Mouse (Mus musculus): Measurements from ENCODE around the gene Gbp9. TPM values are rescaled to one million over a fixed set of nuclear protein-coding genes. Genes with fewer than 3 reads are reported as not detected.

Gbp9 gene
- 17.3 TPM for polyA plus RNA-seq (2014; fragmentation: Illumina TruSeq; extraction: RNeasy Lipid Tissue Mini Kit (QIAGEN cat#74804); ENCODE audit: low read depth, low replicate concordance)

GRCm38 (mm10) chr5:105139409-105140088 lies at the start of gene Gbp9, which contains the start of the genes Gbp8 and Gbp4:
Gbp9 (minus strand) TSS chr5:105139539.
Gbp8 (minus strand) TSS chr5:105139540.
Gbp4 (minus strand) TSS chr5:105139586.

Other genes starting within 250 kb of the Gbp9 start
- gene Abcg3, start 156.8 kb downstream of the Gbp9 start, polyA plus RNA-seq (2014; fragmentation: Illumina TruSeq; extraction: RNeasy Lipid Tissue Mini Kit (QIAGEN cat#74804); ENCODE audit: low read depth, low replicate concordance), result 13.3 TPM
- 10.5 TPM for gene Gbp8, start within 50 bp of the Gbp9 start, polyA plus RNA-seq (2014; fragmentation: Illumina TruSeq; extraction: RNeasy Lipid Tissue Mini Kit (QIAGEN cat#74804); ENCODE audit: low read depth, low replicate concordance)
- gene Gbp4, start within 50 bp of the Gbp9 start, polyA plus RNA-seq (2014; fragmentation: Illumina TruSeq; extraction: RNeasy Lipid Tissue Mini Kit (QIAGEN cat#74804); ENCODE audit: low read depth, low replicate concordance), result 14.8 TPM
- gene Gbp10, start 100.0 kb upstream of the Gbp9 start, polyA plus RNA-seq (2014; fragmentation: Illumina TruSeq; extraction: RNeasy Lipid Tissue Mini Kit (QIAGEN cat#74804); ENCODE audit: low read depth, low replicate concordance), result 2.1 TPM
- gene Gm43302, start 154.2 kb upstream of the Gbp9 start, polyA plus RNA-seq (2014; fragmentation: Illumina TruSeq; extraction: RNeasy Lipid Tissue Mini Kit (QIAGEN cat#74804); ENCODE audit: low read depth, low replicate concordance), result 0.54 TPM
- gene Gbp6, start 154.2 kb upstream of the Gbp9 start, polyA plus RNA-seq (2014; fragmentation: Illumina TruSeq; extraction: RNeasy Lipid Tissue Mini Kit (QIAGEN cat#74804); ENCODE audit: low read depth, low replicate concordance), result 25.3 TPM